Mouse (Mus musculus) common myeloid progenitor, adult 5-6 weeks (primary cell): ENCODE results near the gene Thpo. TPM values are rescaled to one million over a fixed set of nuclear protein-coding genes. Genes with fewer than 3 reads are reported as not detected.

Experiments used
- ATAC-seq: replicated peaks from 2 replicates; pipeline ENCODE4 v1.8.0; 2016; ENCODE audit warnings: low read depth, mild to moderate bottlenecking, moderate TSS enrichment, inconsistent platforms; ENCODE audit not compliant: poor library complexity, severe bottlenecking
- total RNA-seq: library from RNA; stranded (forward); fragments of 200-1000, 187-1606 nt; gene quantifications from 2 replicates; pipeline ENCODE4 v1.2.3, GENCODE M21; 2017

The Thpo gene
- not detected in 2 replicates for total RNA-seq

- no peak for ATAC-seq
These were observed at the start of gene Thpo for GRCm38 (mm10) chr16:20733731-20734730. Gene Thpo (minus strand): TSS chr16:20734511.

GRCm38 (mm10) chr16:20783891-20784290 is 49.6 kb upstream of the Thpo start:
- ATAC-seq: no peak

- no peak for ATAC-seq
These were observed 46.9 kb upstream of the Thpo start for GRCm38 (mm10) chr16:20781101-20781630.

DNA sequence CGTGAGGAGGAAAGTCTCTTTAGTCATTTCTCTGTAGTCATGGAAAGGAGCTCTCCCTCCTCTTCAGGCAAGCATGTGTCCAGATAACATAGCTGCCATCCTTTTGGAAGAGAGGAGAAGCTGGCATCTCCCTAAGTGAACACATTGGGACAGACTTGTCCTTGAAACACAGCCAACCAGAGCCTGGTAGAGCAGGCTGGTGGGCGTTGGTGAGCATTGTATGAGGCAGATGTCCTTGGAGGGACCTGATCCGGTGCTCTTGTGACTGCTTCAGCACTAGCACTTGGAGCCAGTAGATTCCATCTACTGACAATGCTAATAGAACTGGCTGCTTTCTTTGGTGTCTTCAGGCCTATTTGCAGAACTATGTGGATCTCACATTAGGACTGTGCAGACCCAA is 45.5 kb upstream of the Thpo start:
- ATAC-seq: no peak

GRCm38 (mm10) chr16:20775021-20775420 is 40.7 kb upstream of the Thpo start:
- no peak for ATAC-seq

- peak; percentile 58; the same call in 1 of the 2 replicates for ATAC-seq
These were observed 30.9 kb upstream of the Thpo start for GRCm38 (mm10) chr16:20765244-20765643.

- 0 out of 2 replicates have a peak, but pooled peaks have one; percentile 50 for ATAC-seq
These were observed 27.4 kb upstream of the Thpo start for GRCm38 (mm10) chr16:20761681-20762080.

DNA sequence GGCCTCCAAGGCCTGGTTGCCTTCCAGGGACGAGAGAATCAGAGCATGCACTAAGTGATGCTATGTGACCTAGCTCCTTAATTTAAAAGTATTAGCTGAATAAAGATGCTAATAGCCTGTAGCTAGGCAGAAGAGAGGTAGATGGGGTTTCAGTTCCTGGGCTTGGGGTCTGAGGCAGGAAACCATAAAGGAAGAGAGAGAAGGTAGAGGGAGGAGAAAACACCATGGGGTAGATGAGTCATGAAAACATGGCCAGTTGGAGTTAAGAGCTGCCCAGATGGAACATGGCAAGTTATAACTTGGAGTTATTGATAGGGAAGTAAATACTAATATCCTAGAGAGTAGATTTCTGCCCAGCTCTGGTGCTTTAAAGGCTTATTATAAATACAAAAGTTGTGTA is 23.1 kb upstream of the Thpo start:
- ATAC-seq: peak; percentile 40; the same call in 1 of the 2 replicates

DNA sequence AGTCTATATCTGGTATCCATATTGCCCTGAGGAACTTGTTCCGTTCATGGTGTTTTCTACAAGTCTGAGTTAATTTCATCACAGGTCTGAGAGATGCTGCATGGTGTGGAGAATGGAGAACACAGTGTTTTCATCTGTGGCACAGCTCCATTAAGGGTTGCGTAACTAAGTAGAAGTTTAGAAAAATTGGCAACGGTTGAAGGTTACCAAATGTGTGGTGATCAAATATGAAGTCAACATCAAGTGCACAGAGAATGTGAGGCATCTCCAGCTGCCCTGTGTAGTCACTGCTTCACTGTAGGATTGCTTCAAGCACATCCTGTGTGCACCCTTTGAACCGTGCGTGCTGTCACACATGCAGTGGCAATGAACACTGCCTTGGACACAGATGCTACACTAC is 21.7 kb upstream of the Thpo start:
- ATAC-seq: peak; percentile 82

DNA sequence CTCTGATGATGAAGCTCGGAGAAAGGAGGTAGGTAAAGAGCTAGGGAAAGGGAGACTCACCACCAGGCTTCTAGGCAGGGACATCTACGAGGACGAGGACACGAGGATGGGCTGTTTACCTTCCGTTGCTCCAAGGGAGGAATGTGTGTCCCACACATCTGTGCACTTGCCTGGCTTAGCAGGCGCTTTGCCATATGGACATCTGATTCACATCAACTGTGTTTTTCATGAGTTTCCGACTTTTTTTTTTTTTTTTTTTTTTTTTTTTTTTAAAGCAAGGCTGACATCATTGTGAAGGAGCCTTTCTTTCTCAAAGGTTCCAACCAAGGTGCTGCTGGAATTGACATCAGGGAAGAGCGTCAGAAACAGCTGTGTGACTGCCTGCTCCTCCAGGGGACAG is 16.2 kb upstream of the Thpo start:
- ATAC-seq: no peak

- 0 out of 2 replicates have a peak, but pooled peaks have one; percentile 8 for ATAC-seq
These were observed 12.3 kb upstream of the Thpo start for GRCm38 (mm10) chr16:20746641-20747040.

DNA sequence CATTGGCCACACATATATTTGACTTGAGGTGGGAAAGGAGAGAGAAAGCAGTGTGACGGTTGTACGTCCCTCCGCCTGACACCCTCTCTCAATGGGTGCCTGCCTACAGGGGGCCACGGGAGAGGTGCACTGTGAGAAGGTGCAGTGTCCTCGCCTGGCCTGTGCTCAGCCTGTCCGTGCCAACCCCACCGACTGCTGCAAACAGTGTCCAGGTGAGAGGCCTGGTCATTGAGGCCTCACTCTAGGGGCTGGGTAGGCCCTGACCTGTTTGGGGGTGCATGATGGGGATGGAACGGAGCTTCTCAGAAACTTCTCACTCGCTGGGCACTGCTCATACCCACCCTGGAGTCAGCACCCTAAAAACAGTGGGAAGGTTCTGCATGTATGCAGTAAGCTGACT is 5.5 kb upstream of the Thpo start:
- ATAC-seq: no peak

GRCm38 (mm10) chr16:20736823-20737222 is 2.5 kb upstream of the Thpo start:
- ATAC-seq: no peak

DNA sequence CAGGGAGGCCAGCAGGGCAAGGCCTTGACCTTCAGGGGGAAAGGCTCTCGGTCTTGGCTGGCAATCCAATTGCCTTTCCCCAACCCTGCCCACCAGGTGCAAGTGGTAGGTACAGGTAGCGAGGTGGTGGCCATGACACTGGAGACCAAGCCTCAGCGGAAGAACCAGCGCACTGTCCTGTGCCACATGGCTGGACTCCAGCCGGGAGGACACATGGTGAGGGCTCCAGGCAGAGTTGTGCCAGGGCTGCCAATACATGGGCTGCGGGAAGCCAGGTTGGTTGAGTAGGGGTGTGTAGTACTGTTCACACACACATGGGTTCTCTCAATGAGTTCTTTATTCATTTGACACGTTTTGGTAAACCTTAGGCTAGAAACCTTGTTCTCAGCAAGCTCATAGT is 1.9 kb upstream of the Thpo start:
- ATAC-seq: no peak

DNA sequence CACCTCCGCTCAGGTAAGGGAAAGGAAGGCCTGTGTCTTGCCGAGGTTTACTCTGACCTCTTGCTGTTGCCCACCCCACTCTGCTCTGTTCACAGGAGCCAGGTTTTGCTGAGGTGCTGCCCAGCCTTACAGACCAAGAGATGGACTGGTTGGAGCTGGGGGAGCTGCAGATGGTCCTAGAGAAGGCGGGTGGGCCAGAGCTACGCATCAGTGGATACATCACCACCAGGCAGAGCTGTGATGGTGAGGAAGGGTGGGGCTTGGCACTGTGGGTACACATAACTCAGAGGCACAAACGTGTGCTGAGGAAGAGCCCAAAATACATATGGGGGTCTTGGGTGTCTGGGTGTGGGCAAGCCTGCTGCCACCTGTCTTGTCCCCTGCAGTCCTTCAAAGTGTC is 1.3 kb upstream of the Thpo start:
- ATAC-seq: no peak

DNA sequence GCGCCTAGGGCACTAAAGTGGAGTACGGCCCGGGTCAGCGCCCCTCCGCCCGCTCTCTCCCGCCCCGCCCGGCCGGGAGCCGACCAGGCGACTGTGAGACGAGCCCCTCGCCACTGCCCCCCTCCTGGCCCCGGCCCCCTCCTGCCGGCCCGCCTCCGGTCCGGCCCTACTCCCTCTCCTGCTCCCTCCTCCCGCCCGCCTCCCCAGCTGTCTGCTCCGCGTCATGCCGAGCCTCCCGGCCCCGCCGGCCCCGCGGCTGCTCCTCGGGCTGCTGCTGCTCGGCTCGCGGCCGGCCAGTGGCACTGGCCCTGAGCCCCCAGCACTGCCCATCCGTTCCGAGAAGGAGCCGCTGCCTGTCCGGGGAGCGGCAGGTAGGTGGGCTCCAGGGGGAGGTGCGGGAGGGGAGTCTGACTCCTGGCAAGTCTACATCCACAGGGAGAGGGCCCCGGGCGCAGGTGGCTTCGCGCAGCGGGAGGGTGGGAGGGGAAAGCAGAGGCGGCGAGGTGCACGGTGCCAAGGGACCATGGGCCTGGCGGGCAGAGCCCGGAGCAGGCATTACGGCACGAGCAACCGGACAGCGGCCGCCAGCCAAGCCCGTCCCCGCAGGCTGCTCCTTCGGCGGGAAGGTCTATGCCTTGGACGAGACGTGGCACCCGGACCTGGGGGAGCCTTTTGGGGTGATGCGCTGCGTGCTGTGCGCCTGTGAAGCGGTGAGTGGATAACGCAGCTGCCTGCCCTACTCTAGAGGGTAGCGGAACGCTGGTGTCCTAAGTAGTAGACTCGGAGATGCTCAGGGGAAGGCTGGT is 1.2 kb downstream of the Thpo start, which contains the start of gene Chrd:
TSS of gene Chrd (plus strand) at position 203 of the 806 bp plus-strand sequence.
- peak; percentile 44 for ATAC-seq

DNA sequence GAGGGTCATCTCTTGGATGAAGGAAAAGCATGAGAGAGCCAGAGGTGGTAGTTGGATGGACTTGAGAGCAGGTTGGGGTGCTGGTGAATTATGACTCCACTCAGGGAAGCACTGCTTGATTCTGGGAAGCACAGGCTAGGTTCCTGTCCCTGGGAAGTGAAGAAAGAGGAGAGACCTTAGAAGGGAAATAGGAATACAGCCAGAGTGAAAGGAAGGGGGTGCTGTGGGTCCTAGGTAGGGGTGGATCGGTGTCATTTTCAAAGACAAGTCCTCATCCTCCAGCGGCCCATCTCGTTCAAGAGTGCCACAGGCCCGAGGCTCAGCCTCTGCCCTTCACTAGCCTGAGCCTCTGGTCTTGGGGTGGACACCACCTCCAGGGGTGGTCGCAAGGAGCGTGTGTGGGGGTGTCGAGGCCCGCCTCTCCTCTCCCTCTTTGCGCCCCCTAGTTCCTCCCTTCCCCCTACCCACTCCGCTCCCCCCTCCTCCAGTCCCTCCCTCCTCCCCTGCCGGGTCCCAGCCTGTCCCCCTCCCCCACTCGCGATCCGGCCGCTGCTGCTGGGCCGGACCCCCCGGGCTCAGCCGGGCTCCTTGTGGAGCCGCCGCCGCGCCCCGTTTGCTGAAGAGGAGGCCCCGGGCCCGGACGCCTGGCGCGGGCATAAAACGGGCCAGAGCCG is 1.9 kb downstream of the Thpo start:
- no peak for ATAC-seq

GRCm38 (mm10) chr16:20731688-20732087 is 2.6 kb downstream of the Thpo start:
- ATAC-seq: peak; percentile 31; the same call in 1 of the 2 replicates

DNA sequence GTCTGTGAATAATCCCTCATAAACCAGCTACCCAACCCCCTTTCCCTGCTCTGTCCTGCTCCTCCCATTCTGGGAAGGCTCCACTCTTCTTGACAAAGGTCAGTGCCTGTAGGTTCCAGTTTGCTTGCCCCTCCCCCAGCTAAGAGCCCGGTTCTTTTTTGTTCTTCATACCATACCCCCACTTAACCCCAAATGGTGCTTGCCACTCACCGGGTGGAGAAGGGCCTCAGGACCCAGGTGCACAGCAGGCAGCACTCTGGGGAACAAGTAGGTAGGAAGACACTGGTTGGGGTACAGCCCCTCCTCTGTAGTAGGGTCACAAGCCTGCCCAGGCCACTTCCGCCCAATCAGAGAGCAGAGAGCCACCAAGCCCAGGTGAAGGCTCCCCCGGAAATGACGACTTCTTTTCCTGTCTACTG is 4.0 kb downstream of the Thpo start:
- ATAC-seq: no peak

- ATAC-seq: no peak
These were observed 7.9 kb downstream of the Thpo start for GRCm38 (mm10) chr16:20726384-20726783.
